Mouse (Mus musculus) CH12.LX (cell line): ENCODE measurements at regions not wholly inside any gene's neighbourhood (a gene's known extent, or its start where the extent isn't known, plus 50 kb on each side); places are given as distances from the start of the nearest gene placed in this dataset.
A peak's percentile ranks its signal among the peaks of the same experiment; 100 is the strongest.

Source experiments
- DNase-seq: peaks from one replicate; pipeline ENCODE4 v3.0.0-alpha.2; 2013; ENCODE audit errors: extremely low read depth
- H3K27ac ChIP-seq: 2 replicates; pipeline ENCODE4 v1.5.1; 2012; ENCODE audit warnings: low read depth, mild to moderate bottlenecking, control low read depth, moderate library complexity; ENCODE audit not compliant: insufficient read depth
- H3K27me3 ChIP-seq: replicated peaks from 2 replicates; pipeline ENCODE3; 2012; ENCODE audit warnings: inconsistent platforms
- H3K36me3 ChIP-seq, 2 experiments: replicated peaks in 1 of 2; 2 replicates each; pipeline versions ENCODE3 to v1.6.1; 2012; ENCODE audit warnings: inconsistent platforms in 1 of 2, low read length in 1 of 2, mild to moderate bottlenecking in 1 of 2, mixed read lengths in 1 of 2, moderate library complexity in 1 of 2; ENCODE audit not compliant: control insufficient read depth in 1 of 2, insufficient read depth in 1 of 2
- H3K4me1 ChIP-seq, 2 experiments: 2 replicates each; pipeline ENCODE4 v1.6.1; 2012; ENCODE audit warnings: inconsistent platforms in 1 of 2, moderate library complexity in 1 of 2; ENCODE audit not compliant: insufficient read depth in 2 of 2, control insufficient read depth in 1 of 2
- H3K4me2 ChIP-seq: 2 replicates; pipeline ENCODE4 v1.6.1; 2012; ENCODE audit warnings: low read depth, mild to moderate bottlenecking, control low read depth; ENCODE audit not compliant: poor library complexity, insufficient read depth, severe bottlenecking
- H3K4me3 ChIP-seq, 3 experiments: fragments of 150-350 bp in 1 of 3; sonication (generic) in 1 of 3; replicated peaks in 1 of 3; 2 replicates each; pipeline versions ENCODE3 to v1.5.1; 2011 to 2012; ENCODE audit warnings: low read depth in 2 of 3, low read length in 2 of 3, mild to moderate bottlenecking in 2 of 3, moderate library complexity in 2 of 3, control low read depth in 1 of 3, improper control_type of control experiment in 1 of 3, inconsistent platforms in 1 of 3, mixed read lengths in 1 of 3; ENCODE audit not compliant: poor library complexity in 1 of 3
- H3K79me2 ChIP-seq: replicated peaks from 2 replicates; pipeline ENCODE4 v1.6.1; 2012; ENCODE audit warnings: mild to moderate bottlenecking, moderate library complexity; ENCODE audit not compliant: control insufficient read depth, poor library complexity, insufficient read depth, severe bottlenecking; ENCODE audit errors: extremely low read depth
- H3K9ac ChIP-seq: 2 replicates; pipeline ENCODE4 v1.6.1; 2012; ENCODE audit warnings: low read depth, mild to moderate bottlenecking, control low read depth, moderate library complexity; ENCODE audit not compliant: insufficient read depth
- H3K9me3 ChIP-seq: replicated peaks from 2 replicates; pipeline ENCODE3; 2012; ENCODE audit warnings: low read length, inconsistent platforms, mixed read lengths
- BHLHE40 ChIP-seq: IDR thresholded peaks from 2 replicates; pipeline ENCODE4 v1.6.1; 2011; ENCODE audit warnings: mild to moderate bottlenecking, low read depth, low read length, improper control_type of control experiment
- CHD1 ChIP-seq: IDR thresholded peaks from 2 replicates; pipeline ENCODE4 v1.6.1; 2012; ENCODE audit warnings: low read depth, low read length, improper control_type of control experiment, inconsistent platforms
- CHD2 ChIP-seq: IDR thresholded peaks from 2 replicates; pipeline ENCODE4 v1.6.1; 2011; ENCODE audit warnings: low read length, improper control_type of control experiment
- CTCF ChIP-seq, 2 experiments: IDR thresholded peaks in 1 of 2; conservative IDR thresholded peaks in 1 of 2; 2 replicates each; pipeline ENCODE4 v1.5.1; 2011 to 2012; ENCODE audit warnings: low read depth in 2 of 2, low read length in 2 of 2, improper control_type of control experiment in 1 of 2, inconsistent platforms in 1 of 2, mild to moderate bottlenecking in 1 of 2, moderate library complexity in 1 of 2
- E2F4 ChIP-seq: IDR thresholded peaks from 2 replicates; pipeline ENCODE4 v1.6.1; 2011; ENCODE audit warnings: low read depth, low read length, improper control_type of control experiment; ENCODE audit not compliant: insufficient replicate concordance
- ELF1 ChIP-seq: IDR thresholded peaks from 2 replicates; pipeline ENCODE4 v1.6.1; 2014; ENCODE audit warnings: low read depth, mild to moderate bottlenecking, inconsistent platforms, low read length, improper control_type of control experiment
- EP300 ChIP-seq: IDR thresholded peaks from 2 replicates; pipeline ENCODE4 v1.6.1; 2011; ENCODE audit warnings: low read length, improper control_type of control experiment
- ETS1 ChIP-seq: conservative IDR thresholded peaks from 2 replicates; pipeline ENCODE4 v1.6.1; 2012; ENCODE audit warnings: low read depth, mild to moderate bottlenecking, inconsistent platforms, low read length, improper control_type of control experiment, moderate library complexity
- GABPA ChIP-seq: IDR thresholded peaks from 2 replicates; pipeline ENCODE4 v1.6.1; 2012; ENCODE audit warnings: low read depth, low read length, improper control_type of control experiment, inconsistent platforms; ENCODE audit not compliant: insufficient replicate concordance
- HCFC1 ChIP-seq: IDR thresholded peaks from 2 replicates; pipeline ENCODE4 v1.6.1; 2012; ENCODE audit warnings: low read depth, mild to moderate bottlenecking, inconsistent platforms, low read length, improper control_type of control experiment
- IRF4 ChIP-seq: IDR thresholded peaks from 2 replicates; pipeline ENCODE4 v1.6.1; 2014; ENCODE audit warnings: low read depth, mild to moderate bottlenecking, inconsistent platforms, low read length, improper control_type of control experiment
- JUN ChIP-seq: IDR thresholded peaks from 2 replicates; pipeline ENCODE4 v1.6.1; 2011; ENCODE audit warnings: low read depth, mild to moderate bottlenecking, low read length, improper control_type of control experiment, moderate library complexity; ENCODE audit not compliant: insufficient read depth
- JUND ChIP-seq: conservative IDR thresholded peaks from 2 replicates; pipeline ENCODE4 v1.6.1; 2011; ENCODE audit warnings: low read depth, low read length, improper control_type of control experiment
- KAT2A ChIP-seq: IDR thresholded peaks from 2 replicates; pipeline ENCODE4 v1.6.1; 2012; ENCODE audit warnings: low read length, improper control_type of control experiment, inconsistent platforms; ENCODE audit not compliant: insufficient replicate concordance
- MAFK ChIP-seq: IDR thresholded peaks from 2 replicates; pipeline ENCODE4 v1.6.1; 2011; ENCODE audit warnings: low read length, improper control_type of control experiment; ENCODE audit not compliant: insufficient replicate concordance
- MAX ChIP-seq: IDR thresholded peaks from 2 replicates; pipeline ENCODE4 v1.6.1; 2011; ENCODE audit warnings: low read length, improper control_type of control experiment
- MAZ ChIP-seq: IDR thresholded peaks from 2 replicates; pipeline ENCODE4 v1.6.1; 2012; ENCODE audit warnings: low read depth, mild to moderate bottlenecking, inconsistent platforms, low read length, improper control_type of control experiment, moderate library complexity
- MEF2A ChIP-seq: IDR thresholded peaks from 2 replicates; pipeline ENCODE4 v1.6.1; 2014; ENCODE audit warnings: low read depth, mild to moderate bottlenecking, inconsistent platforms, low read length, improper control_type of control experiment, borderline replicate concordance
- MXI1 ChIP-seq: IDR thresholded peaks from 2 replicates; pipeline ENCODE4 v1.6.1; 2011; ENCODE audit warnings: mild to moderate bottlenecking, low read depth, low read length, improper control_type of control experiment
- MYC ChIP-seq: IDR thresholded peaks from 2 replicates; pipeline ENCODE4 v1.6.1; 2011; ENCODE audit warnings: low read depth, mild to moderate bottlenecking, improper control_type of control experiment, low read length
- NELFE ChIP-seq: IDR thresholded peaks from 2 replicates; pipeline ENCODE4 v1.6.1; 2011; ENCODE audit warnings: low read depth, low read length, improper control_type of control experiment
- NRF1 ChIP-seq: IDR thresholded peaks from 2 replicates; pipeline ENCODE4 v1.6.1; 2014; ENCODE audit warnings: low read depth, mild to moderate bottlenecking, inconsistent platforms, low read length, improper control_type of control experiment, moderate library complexity
- PAX5 ChIP-seq: IDR thresholded peaks from 2 replicates; pipeline ENCODE4 v1.6.1; 2012; ENCODE audit warnings: low read length, inconsistent platforms, mixed read lengths
- POLR2A ChIP-seq: IDR thresholded peaks from 2 replicates; pipeline ENCODE4 v1.6.1; 2011; ENCODE audit warnings: low read depth, mild to moderate bottlenecking, improper control_type of control experiment, low read length
- POLR2AphosphoS2 ChIP-seq: IDR thresholded peaks from 2 replicates; pipeline ENCODE4 v1.6.1; 2011; ENCODE audit warnings: low read depth, low read length, improper control_type of control experiment
- RAD21 ChIP-seq: IDR thresholded peaks from 2 replicates; pipeline ENCODE4 v1.6.1; 2011; ENCODE audit warnings: low read depth, mild to moderate bottlenecking, low read length, improper control_type of control experiment, moderate library complexity
- RCOR1 ChIP-seq: conservative IDR thresholded peaks from 2 replicates; pipeline ENCODE4 v1.6.1; 2012; ENCODE audit warnings: low read depth, mild to moderate bottlenecking, inconsistent platforms, low read length, improper control_type of control experiment
- SIN3A ChIP-seq: IDR thresholded peaks from 2 replicates; pipeline ENCODE4 v1.6.1; 2012; ENCODE audit warnings: low read length, improper control_type of control experiment, inconsistent platforms
- SMC3 ChIP-seq: IDR thresholded peaks from 2 replicates; pipeline ENCODE4 v1.6.1; 2011; ENCODE audit warnings: low read depth, low read length, improper control_type of control experiment
- TBP ChIP-seq: conservative IDR thresholded peaks from 2 replicates; pipeline ENCODE4 v1.6.1; 2011; ENCODE audit warnings: low read depth, low read length, improper control_type of control experiment
- TCF12 ChIP-seq: IDR thresholded peaks from 2 replicates; pipeline ENCODE4 v1.6.1; 2014; ENCODE audit warnings: low read depth, mild to moderate bottlenecking, inconsistent platforms, low read length, improper control_type of control experiment
- UBTF ChIP-seq: IDR thresholded peaks from 2 replicates; pipeline ENCODE4 v1.6.1; 2012; ENCODE audit warnings: low read depth, mild to moderate bottlenecking, inconsistent platforms, low read length, improper control_type of control experiment, moderate library complexity
- USF1 ChIP-seq: IDR thresholded peaks from 2 replicates; pipeline ENCODE4 v1.6.1; 2014; ENCODE audit warnings: low read depth, mild to moderate bottlenecking, inconsistent platforms, low read length, improper control_type of control experiment
- USF2 ChIP-seq: conservative IDR thresholded peaks from 2 replicates; pipeline ENCODE4 v1.6.1; 2011; ENCODE audit warnings: low read depth, low read length, improper control_type of control experiment
- ZC3H11A ChIP-seq: IDR thresholded peaks from 2 replicates; pipeline ENCODE4 v1.6.1; 2012; ENCODE audit warnings: low read depth, mild to moderate bottlenecking, inconsistent platforms, low read length, improper control_type of control experiment
- ZKSCAN1 ChIP-seq: IDR thresholded peaks from 2 replicates; pipeline ENCODE4 v1.6.1; 2012; ENCODE audit warnings: low read depth, inconsistent platforms, low read length, improper control_type of control experiment, borderline replicate concordance
- ZMIZ1 ChIP-seq: IDR thresholded peaks from 2 replicates; pipeline ENCODE4 v1.6.1; 2012; ENCODE audit warnings: low read depth, mild to moderate bottlenecking, inconsistent platforms, low read length, improper control_type of control experiment
- ZNF384 ChIP-seq: IDR thresholded peaks from 2 replicates; pipeline ENCODE4 v1.6.1; 2012; ENCODE audit warnings: low read depth, low read length, improper control_type of control experiment, inconsistent platforms
- dilution Hi-C: fragments of 300-500 bp; cut with MboI; formaldehyde crosslinking; loops from 2 replicates; pipeline ENCODE4 v1.14.3; 2020; ENCODE audit warnings: low sequenced_read_pairs; ENCODE audit not compliant: extremely low pct_unique_long_range_greater_than_20kb, extremely low pct_ligation_motif_present
- in situ Hi-C: fragments of 300-500 bp; cut with MboI; formaldehyde crosslinking; loops from 3 replicates; pipeline ENCODE4 v1.14.3; 2019; ENCODE audit warnings: low sequenced_read_pairs, low pct_ligation_motif_present, low pct_unique_long_range_greater_than_20kb, mixed read lengths

- TF ChIP-seq USF2 = 0 out of 2 replicates have a peak, but pooled peaks have one; percentile 15
- no peak for TF ChIP-seq NELFE
- TF ChIP-seq IRF4 = peak; percentile 45; the same call in 1 of the 2 replicates
- peak; percentile 89 for TF ChIP-seq MEF2A
- no peak for TF ChIP-seq TBP
- TF ChIP-seq HCFC1 = no peak
- TF ChIP-seq ETS1 = peak; percentile 50; the same call in 1 of the 2 replicates
- no peak for TF ChIP-seq CHD1
- TF ChIP-seq JUND = no peak
- TF ChIP-seq ZKSCAN1 = no peak
- no peak for TF ChIP-seq USF1
- TF ChIP-seq GABPA = no peak
- TF ChIP-seq RAD21 = no peak
- TF ChIP-seq KAT2A = no peak
- peak; percentile 69; the same call in 1 of the 2 replicates for TF ChIP-seq MYC
- 0 out of 2 replicates have a peak, but pooled peaks have one; percentile 28 for TF ChIP-seq EP300
- no peak for TF ChIP-seq CTCF (conservative IDR thresholded peaks at IDR 0.05 in 1 of 2, IDR thresholded peaks at IDR 0.05 in 1 of 2; ENCODE audit: low read depth in 2 of 2, low read length in 2 of 2)
- no peak for TF ChIP-seq ZC3H11A
- TF ChIP-seq SIN3A = 0 out of 2 replicates have a peak, but pooled peaks have one; percentile 18
- TF ChIP-seq POLR2AphosphoS2 = no peak
- TF ChIP-seq ZMIZ1 = no peak
- no peak for TF ChIP-seq UBTF
- TF ChIP-seq MAZ = no peak
- no peak for TF ChIP-seq SMC3
- peak; percentile 53 for TF ChIP-seq MAX
- TF ChIP-seq MAFK = no peak
- no peak for TF ChIP-seq CHD2
- no peak for TF ChIP-seq ZNF384
- TF ChIP-seq MXI1 = peak; percentile 65; the same call in 1 of the 2 replicates
- TF ChIP-seq RCOR1 = peak; percentile 65; the same call in 1 of the 2 replicates
- no peak for TF ChIP-seq E2F4
- no peak for TF ChIP-seq PAX5
- TF ChIP-seq TCF12 = 0 out of 2 replicates have a peak, but pooled peaks have one; percentile 30
- TF ChIP-seq BHLHE40 = peak; percentile 78
- TF ChIP-seq POLR2A = no peak
- no peak for TF ChIP-seq NRF1
- no peak for TF ChIP-seq JUN
- no peak for TF ChIP-seq ELF1
- Histone ChIP-seq H3K36me3 (no peaks in the 10 kb centered on the region), H3K4me1 (peaks cover 18 to 20% of the 10 kb centered on the region in 2 experiments), H3K4me2 (peak overlapping the region; percentile 40), H3K4me3 (no peak overlapping the region), H3K9me3 (peaks cover 2% of the 10 kb centered on the region), H3K79me2 (no peaks in the 10 kb centered on the region), H3K27ac (no peak overlapping the region), H3K9ac (no peak overlapping the region), H3K27me3 (no peaks in the 10 kb centered on the region)
- in situ Hi-C loops = no loop called here
- dilution Hi-C loops = no loop called here
- DNase-seq = no peak
Measured at GRCm38 (mm10) chr7:117099041-117099440, 281.7 kb upstream of the Xylt1 start.
